ENCODE assay signal across 25 mouse cellular contexts in the genomic region with DNA sequence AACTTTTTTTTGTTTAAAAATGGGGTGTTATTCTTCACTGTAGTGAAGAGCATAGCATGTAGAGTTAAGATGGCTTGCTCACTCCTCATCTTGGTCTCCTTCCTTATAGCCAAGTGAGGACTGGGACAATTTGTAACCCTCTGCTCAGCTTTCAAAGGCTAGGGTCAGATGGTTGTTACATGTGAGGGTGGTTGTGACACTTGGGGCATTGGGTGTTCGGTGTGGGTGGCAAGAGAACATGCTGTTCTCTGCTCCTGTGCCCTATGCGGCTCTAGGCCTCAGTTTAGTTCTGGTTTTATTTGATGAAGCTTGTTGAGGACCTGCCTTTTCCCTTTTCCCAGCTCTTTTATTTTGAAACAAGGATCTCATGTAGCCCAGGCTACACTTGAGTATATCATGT.
"Had no signal": no experiment of that assay in that cellular context is flagged by ENCODE, and none has a peak within 500 bp of the region (broad histone marks: within the 10 kb centered on the region; RNA-seq: fewer than 3 reads in every experiment).

No protein-coding gene starts in this region.

- H3K9me3 ChIP-seq: heart, embryonic 13.5 days; heart, embryonic 15.5 days; hindbrain, embryonic 13.5 days; hindbrain, embryonic 15.5 days; kidney, embryonic 15.5 days; limb, embryonic 13.5 days; limb, embryonic 15.5 days; liver, embryonic 12.5 days had no signal

- ATAC-seq: hindbrain, postnatal 0 days; intestine, embryonic 16.5 days; liver, embryonic 12.5 days had no signal

- H3K4me2 ChIP-seq: heart, embryonic 11.5 days; heart, embryonic 13.5 days; heart, embryonic 15.5 days; hindbrain, embryonic 13.5 days; hindbrain, embryonic 15.5 days; kidney, embryonic 15.5 days; limb, embryonic 13.5 days; limb, embryonic 15.5 days; liver, embryonic 12.5 days had no signal

- H3K27me3 ChIP-seq: heart, embryonic 13.5 days; heart, embryonic 15.5 days; hindbrain, embryonic 13.5 days; hindbrain, embryonic 15.5 days; kidney, embryonic 15.5 days; limb, embryonic 15.5 days; liver, embryonic 12.5 days had no signal

- H3K4me1 ChIP-seq: hindbrain, embryonic 13.5 days; hindbrain, embryonic 15.5 days; limb, embryonic 15.5 days; liver, embryonic 12.5 days had no signal

- H3K4me3 ChIP-seq: heart, embryonic 13.5 days; heart, embryonic 15.5 days; hindbrain, embryonic 13.5 days; hindbrain, embryonic 15.5 days; kidney, embryonic 15.5 days; limb, embryonic 13.5 days; limb, embryonic 15.5 days; liver, embryonic 12.5 days had no signal

- H3K9ac ChIP-seq: heart, embryonic 13.5 days; heart, embryonic 15.5 days; hindbrain, embryonic 13.5 days; hindbrain, embryonic 15.5 days; kidney, embryonic 15.5 days; limb, embryonic 13.5 days; limb, embryonic 15.5 days; liver, embryonic 12.5 days; liver, embryonic 14.5 days had no signal

- H3K36me3 ChIP-seq: heart, embryonic 15.5 days; hindbrain, embryonic 13.5 days; hindbrain, embryonic 15.5 days; kidney, embryonic 15.5 days; limb, embryonic 13.5 days; limb, embryonic 15.5 days; liver, embryonic 12.5 days had no signal

- DNase-seq: gastrocnemius, postnatal 25 days; heart, adult 18-20 months; heart, postnatal 14 days; heart, postnatal 36 days; kidney, adult 11 months; kidney, adult 2 months; kidney, adult 9 months; kidney, postnatal 14 days; kidney, postnatal 36 days; layer of hippocampus, adult 9-11 months; layer of hippocampus, postnatal 36 days; left cerebral cortex, postnatal 4 days had no signal

- H3K27ac ChIP-seq: heart, embryonic 13.5 days; heart, embryonic 15.5 days; hindbrain, embryonic 13.5 days; hindbrain, embryonic 15.5 days; hindbrain, postnatal 0 days; kidney, embryonic 15.5 days; kidney, postnatal 0 days; limb, embryonic 13.5 days; limb, embryonic 15.5 days; liver, embryonic 12.5 days; liver, embryonic 14.5 days had no signal
